Mouse (Mus musculus): ENCODE measurements at regions not wholly inside any gene's neighbourhood (a gene's known extent, or its start where the extent isn't known, plus 50 kb on each side); places are given as distances from the start of the nearest gene placed in this dataset.

DNA sequence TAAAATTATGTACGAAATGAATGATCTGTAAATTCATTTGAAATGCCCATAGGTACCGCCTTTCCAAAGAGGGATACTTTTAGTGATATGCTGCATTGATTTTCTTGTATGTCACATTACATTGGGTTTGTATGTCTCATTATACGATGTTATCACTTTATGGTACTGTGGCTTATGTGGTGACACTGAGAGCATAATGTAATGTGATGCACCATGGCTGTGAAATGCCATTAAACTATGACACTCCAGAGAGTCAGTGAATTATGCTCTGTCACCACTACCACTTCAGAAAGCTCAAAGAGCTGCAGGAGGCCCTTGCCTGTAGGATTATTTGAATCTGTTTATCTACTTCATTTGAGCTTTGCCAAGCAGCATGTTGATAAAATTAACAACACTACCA lies 695.4 kb upstream of the Slc10a2 start:
- no peak for DNase-seq

DNA sequence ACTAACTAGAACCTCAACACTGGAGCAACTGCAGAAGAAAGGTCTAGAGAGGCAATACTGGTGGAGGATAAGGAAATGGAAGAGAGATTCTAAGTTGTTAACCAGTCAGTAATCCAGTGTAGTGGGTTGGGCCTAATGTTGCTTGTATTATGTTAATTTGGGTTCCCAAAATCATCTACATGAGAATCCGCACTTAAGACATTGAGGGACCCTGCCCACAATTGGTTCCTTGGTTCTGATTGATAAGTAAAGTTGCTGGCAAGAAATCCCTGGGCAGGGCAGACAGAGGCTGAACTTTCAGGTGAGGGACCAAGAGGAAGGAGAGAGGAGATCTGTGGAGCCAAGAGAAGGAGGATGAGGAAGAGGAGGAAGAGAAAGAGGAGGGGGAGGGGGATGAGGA lies 651.2 kb upstream of the Slc10a2 start:
- no peak for DNase-seq

- DNase-seq: peak; percentile 10
Observed at GRCm38 (mm10) chr8:5739503-5739902, 634.4 kb upstream of the Slc10a2 start.

GRCm38 (mm10) chr8:5727416-5727815 lies 622.3 kb upstream of the Slc10a2 start:
- DNase-seq: peak; percentile 87

DNA sequence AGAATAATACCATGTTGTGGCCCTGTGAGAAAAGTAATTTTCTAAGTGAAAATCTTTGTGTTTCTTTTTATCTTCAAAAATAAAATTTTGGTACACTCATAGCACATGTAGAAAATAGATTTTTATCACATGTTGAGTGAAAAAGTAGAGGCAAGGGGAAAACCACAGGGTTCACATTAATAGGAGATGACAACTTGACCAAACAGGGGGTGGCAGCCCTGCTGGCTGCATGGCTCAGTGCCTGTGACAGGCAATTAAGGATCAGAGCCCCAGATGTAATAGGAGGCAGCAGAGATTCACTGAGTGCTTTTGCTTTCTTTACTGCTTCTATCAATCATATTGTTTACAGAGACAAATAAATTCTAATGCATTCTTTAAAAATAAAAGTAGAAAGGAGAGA lies 582.8 kb upstream of the Slc10a2 start:
- peak; percentile 76 for DNase-seq

- DNase-seq: no peak
Observed at GRCm38 (mm10) chr8:5674971-5675370, 569.8 kb upstream of the Slc10a2 start.
